Mouse (Mus musculus) cortical plate, adult 2 months (tissue): ENCODE data around the gene Mapre1. TPM values are rescaled to one million over a fixed set of nuclear protein-coding genes. Genes with fewer than 3 reads are reported as not detected.

Experiments used
- H3K27ac ChIP-seq: fragments of 200-500 bp; 2 replicates; pipeline ENCODE4 v1.5.1; 2012; ENCODE audit warnings: low read length, control low read depth, inconsistent platforms; ENCODE audit not compliant: insufficient read depth
- H3K4me1 ChIP-seq: fragments of 200-500 bp; 2 replicates; pipeline ENCODE4 v1.6.1; 2011; ENCODE audit warnings: low read length; ENCODE audit not compliant: control insufficient read depth, insufficient read depth
- H3K4me3 ChIP-seq: fragments of 200-500 bp; 2 replicates; pipeline ENCODE4 v1.5.1; 2011; ENCODE audit warnings: mild to moderate bottlenecking, low read length, control low read depth; ENCODE audit not compliant: insufficient read depth
- CTCF ChIP-seq: fragments of 200-500 bp; IDR thresholded peaks from 2 replicates; pipeline ENCODE4 v1.5.1; 2011; ENCODE audit warnings: mild to moderate bottlenecking, control low read depth, low read length; ENCODE audit not compliant: insufficient read depth; ENCODE audit errors: extremely low read depth
- POLR2A ChIP-seq: fragments of 200-500 bp; IDR thresholded peaks from 2 replicates; pipeline ENCODE4 v1.6.1; 2011; ENCODE audit warnings: mild to moderate bottlenecking, low read length, control low read depth; ENCODE audit not compliant: insufficient read depth; ENCODE audit errors: extremely low read depth
- polyA plus RNA-seq: library from polyadenylated mRNA; depleted of rRNA; stranded (reverse); fragments of >200 nt; gene quantifications from 2 replicates; pipeline ENCODE4 v1.2.3, GENCODE M21; 2012

The Mapre1 gene
- polyA plus RNA-seq, 1 experiment, result 23.9 TPM

- Histone ChIP-seq H3K4me3 (no peak overlapping the region), H3K4me1 (no peaks in the 10 kb centered on the region), H3K27ac (no peak overlapping the region)
- TF ChIP-seq POLR2A (no peak), CTCF (no peak)
These were observed 16.6 kb upstream of the Mapre1 start for GRCm38 (mm10) chr2:153724424-153724823.

GRCm38 (mm10) chr2:153724871-153725270, 16.2 kb upstream of the Mapre1 start:
- TF ChIP-seq POLR2A (no peak), CTCF (no peak)
- Histone ChIP-seq H3K27ac (no peak overlapping the region), H3K4me3 (no peak overlapping the region), H3K4me1 (no peaks in the 10 kb centered on the region)

GRCm38 (mm10) chr2:153725291-153725690, 15.8 kb upstream of the Mapre1 start:
- Histone ChIP-seq H3K4me1 (no peaks in the 10 kb centered on the region), H3K4me3 (no peak overlapping the region), H3K27ac (no peak overlapping the region)
- TF ChIP-seq POLR2A (no peak), CTCF (no peak)

GRCm38 (mm10) chr2:153734033-153734432, 7.0 kb upstream of the Mapre1 start:
- no peak overlapping the region for H3K27ac ChIP-seq
- no peak overlapping the region for H3K4me3 ChIP-seq
- no peaks in the 10 kb centered on the region for H3K4me1 ChIP-seq
- no peak for TF ChIP-seq CTCF
- TF ChIP-seq POLR2A, result no peak

GRCm38 (mm10) chr2:153741437-153742065, 477 bp downstream of the Mapre1 start:
- TF ChIP-seq POLR2A (no peak), CTCF (no peak)
- Histone ChIP-seq H3K4me3 (peak overlapping the region; percentile 75), H3K4me1 (peaks cover 13% of the 10 kb centered on the region), H3K27ac (peak overlapping the region; percentile 71)

GRCm38 (mm10) chr2:153747994-153748393, 6.9 kb downstream of the Mapre1 start:
- Histone ChIP-seq H3K27ac (no peak overlapping the region), H3K4me3 (no peak overlapping the region), H3K4me1 (peaks cover 8% of the 10 kb centered on the region)
- TF ChIP-seq CTCF, result no peak

- Histone ChIP-seq H3K4me1 (peaks cover 6% of the 10 kb centered on the region), H3K4me3 (no peak overlapping the region), H3K27ac (no peak overlapping the region)
- TF ChIP-seq POLR2A (no peak), CTCF (no peak)
These were observed 9.3 kb downstream of the Mapre1 start for GRCm38 (mm10) chr2:153750363-153750762.

GRCm38 (mm10) chr2:153762121-153762520, 21.0 kb downstream of the Mapre1 start:
- TF ChIP-seq CTCF, result no peak
- H3K4me1 ChIP-seq, result no peaks in the 10 kb centered on the region
- H3K4me3 ChIP-seq, result no peak overlapping the region
- no peak overlapping the region for H3K27ac ChIP-seq

- Histone ChIP-seq H3K4me3 (no peak overlapping the region), H3K4me1 (no peaks in the 10 kb centered on the region), H3K27ac (no peak overlapping the region)
- no peak for TF ChIP-seq POLR2A
- no peak for TF ChIP-seq CTCF
These were observed 26.4 kb downstream of the Mapre1 start for GRCm38 (mm10) chr2:153767484-153767883.

- no peak for TF ChIP-seq POLR2A
- TF ChIP-seq CTCF, result no peak
These were observed 27.8 kb downstream of the Mapre1 start for GRCm38 (mm10) chr2:153768881-153769280.

More at GRCm38 (mm10) chr2:153768881-153769280, 27.8 kb downstream of the Mapre1 start:
- H3K4me1 ChIP-seq, result no peaks in the 10 kb centered on the region
- no peak overlapping the region for H3K27ac ChIP-seq
- H3K4me3 ChIP-seq, result no peak overlapping the region
